Mouse (Mus musculus) monocyte, adult 5-6 weeks (primary cell): Measurements from ENCODE around the gene Hist1h2ac. TPM values are rescaled to one million over a fixed set of nuclear protein-coding genes. Genes with fewer than 3 reads are reported as not detected.
"Not testable (repeated sequence)": the region's sequence is repeated elsewhere in the genome, so short reads cannot be mapped to it uniquely, and the experiment has no call there.

Source experiments
- ATAC-seq: fragments of 153-309, 156-312 bp; replicated peaks from 2 replicates; pipeline ENCODE4 v1.8.0; 2017; ENCODE audit warnings: mild to moderate bottlenecking; ENCODE audit not compliant: low TSS enrichment, insufficient number of reproducible peaks, severe bottlenecking, poor library complexity, low FRiP score
- total RNA-seq: library from RNA; stranded (forward); fragments of 200-1000, 200-491, 200-594 nt; gene quantifications from 3 replicates; pipeline ENCODE4 v1.2.3, GENCODE M21; 2017

Gene Hist1h2ac
- total RNA-seq, 1 experiment from 2014 or later = 5.0 TPM

DNA sequence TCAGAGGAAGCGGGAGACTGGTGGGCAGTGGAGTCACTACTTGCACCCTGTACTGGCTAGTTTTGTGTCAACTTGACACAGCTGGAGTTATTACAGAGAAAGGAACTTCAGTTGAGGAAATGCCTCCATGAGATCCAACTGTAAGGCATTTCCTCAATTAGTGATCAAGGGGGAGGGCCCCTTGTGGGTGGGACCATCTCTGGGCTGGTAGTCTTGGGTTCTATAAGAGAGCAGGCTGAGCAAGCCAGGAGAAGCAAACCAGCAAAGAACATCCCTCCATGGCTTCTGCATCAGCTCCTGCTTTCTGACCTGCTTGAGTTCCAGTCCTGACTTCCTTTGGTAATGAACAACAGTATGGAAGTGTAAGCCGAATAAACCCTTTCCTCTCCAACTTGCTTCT, 19.1 kb upstream of the Hist1h2ac start:
- ATAC-seq = not testable (repeated sequence)

DNA sequence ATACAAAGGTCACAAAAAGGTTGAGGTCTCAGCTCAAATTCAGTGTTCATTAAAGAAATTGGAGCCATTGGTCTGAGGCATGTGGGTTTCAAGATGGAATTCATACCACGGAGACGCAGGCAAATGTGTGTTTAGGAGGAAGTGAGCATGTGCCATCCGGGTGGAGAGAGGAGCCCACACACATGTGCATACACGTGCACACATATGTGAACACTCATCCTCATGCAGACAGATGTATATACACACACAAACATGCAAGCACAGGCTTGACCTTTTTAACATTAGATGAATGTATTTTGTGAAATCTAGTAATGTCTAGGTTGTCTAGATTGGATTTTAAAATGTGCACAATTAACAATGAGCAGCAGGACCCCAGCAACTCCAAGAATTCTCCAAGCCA, 18.5 kb upstream of the Hist1h2ac start:
- no peak for ATAC-seq

DNA sequence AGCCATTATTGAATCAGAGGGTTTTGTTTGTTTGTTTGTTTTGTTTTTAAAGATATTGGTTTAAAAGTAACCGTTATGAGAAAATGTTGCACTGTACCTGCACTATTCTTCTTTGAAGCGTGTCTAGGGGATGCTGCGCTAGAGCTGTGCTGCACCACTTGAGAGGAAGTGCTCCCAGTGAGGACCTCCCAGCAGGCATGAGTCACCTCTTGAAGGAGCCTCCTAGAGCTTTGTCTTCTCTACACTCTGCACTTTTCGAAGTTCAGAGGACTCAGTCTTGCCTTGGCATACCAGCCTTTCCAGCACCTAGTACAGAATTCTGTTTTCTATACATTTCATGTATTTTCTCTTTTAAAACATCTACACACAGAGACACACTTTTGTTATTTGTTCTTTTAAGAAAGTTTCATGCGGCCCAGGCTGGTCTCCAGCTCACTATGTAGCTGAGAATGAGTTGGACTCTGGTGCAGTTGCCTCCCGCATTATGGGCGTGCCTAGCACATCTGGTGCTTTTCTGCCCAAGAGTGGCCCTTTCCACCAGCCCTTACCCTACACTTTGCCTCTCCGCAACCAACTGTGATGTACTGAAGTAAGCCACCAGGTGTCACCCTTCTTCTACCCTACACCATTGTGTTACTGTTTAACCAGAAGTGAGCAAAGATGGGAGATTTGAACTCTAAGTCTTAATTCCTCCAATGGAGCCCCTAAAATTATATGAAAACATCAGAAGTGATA, 17.2 kb upstream of the Hist1h2ac start:
- ATAC-seq = peak; percentile 77

DNA sequence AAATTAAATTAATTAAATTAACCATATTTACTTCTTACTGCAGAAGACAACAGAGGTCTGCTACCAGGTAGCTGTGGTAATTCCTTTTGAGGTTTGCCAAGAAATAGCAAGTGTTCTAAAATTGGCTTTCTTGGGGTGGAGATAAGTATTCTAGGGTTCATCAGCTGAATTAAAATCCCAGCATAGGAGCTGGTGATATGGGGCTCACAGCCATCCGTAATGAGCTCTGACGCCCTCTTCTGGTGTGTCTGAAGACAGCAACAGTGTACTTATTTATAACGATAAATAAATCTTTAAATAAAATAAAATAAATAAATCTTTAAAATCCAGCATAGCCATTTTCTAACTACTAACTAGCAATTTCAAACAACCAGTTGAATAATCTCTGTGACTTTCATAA, 16.0 kb upstream of the Hist1h2ac start:
- ATAC-seq = no peak

DNA sequence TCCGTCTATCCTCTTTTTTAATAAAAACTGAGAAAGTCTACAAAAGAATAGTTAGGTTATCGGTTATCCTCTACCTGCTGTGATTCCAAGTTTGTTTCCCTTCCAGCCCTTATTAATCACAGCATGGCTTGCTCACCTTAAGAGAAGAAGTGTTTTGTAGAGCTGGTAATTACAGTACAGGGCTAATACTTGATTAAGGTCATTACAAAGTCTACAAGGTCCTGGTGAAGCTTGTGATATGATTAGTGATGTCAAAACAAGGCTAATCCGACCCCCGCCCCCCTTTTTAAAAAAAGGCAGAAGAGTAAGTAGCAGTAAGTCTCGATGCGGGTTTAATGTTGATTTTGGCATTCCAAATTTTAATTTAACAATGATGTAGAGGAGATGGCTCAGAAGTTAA, 15.2 kb upstream of the Hist1h2ac start:
- no peak for ATAC-seq

DNA sequence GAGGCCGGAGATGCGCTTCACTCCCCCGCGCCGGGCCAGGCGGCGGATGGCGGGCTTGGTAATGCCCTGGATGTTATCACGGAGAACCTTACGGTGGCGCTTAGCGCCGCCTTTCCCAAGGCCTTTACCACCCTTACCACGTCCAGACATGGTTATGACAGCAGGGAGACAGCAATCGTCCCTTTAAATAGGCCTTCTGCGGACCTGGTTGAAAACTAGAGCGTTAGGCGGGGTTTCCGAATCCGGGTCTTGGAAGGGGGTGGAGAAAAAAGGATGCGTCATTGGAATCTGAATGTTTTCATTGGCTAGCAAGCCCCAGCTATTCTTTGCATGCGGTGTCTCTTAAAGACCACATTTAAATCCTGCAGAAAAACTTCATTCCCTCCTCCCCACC, 14.5 kb upstream of the Hist1h2ac start, which contains the start of gene Hist1h4c:
TSS of gene Hist1h4c (minus strand) at position 155 of the 394 bp plus-strand sequence.
- ATAC-seq = peak; percentile 89

DNA sequence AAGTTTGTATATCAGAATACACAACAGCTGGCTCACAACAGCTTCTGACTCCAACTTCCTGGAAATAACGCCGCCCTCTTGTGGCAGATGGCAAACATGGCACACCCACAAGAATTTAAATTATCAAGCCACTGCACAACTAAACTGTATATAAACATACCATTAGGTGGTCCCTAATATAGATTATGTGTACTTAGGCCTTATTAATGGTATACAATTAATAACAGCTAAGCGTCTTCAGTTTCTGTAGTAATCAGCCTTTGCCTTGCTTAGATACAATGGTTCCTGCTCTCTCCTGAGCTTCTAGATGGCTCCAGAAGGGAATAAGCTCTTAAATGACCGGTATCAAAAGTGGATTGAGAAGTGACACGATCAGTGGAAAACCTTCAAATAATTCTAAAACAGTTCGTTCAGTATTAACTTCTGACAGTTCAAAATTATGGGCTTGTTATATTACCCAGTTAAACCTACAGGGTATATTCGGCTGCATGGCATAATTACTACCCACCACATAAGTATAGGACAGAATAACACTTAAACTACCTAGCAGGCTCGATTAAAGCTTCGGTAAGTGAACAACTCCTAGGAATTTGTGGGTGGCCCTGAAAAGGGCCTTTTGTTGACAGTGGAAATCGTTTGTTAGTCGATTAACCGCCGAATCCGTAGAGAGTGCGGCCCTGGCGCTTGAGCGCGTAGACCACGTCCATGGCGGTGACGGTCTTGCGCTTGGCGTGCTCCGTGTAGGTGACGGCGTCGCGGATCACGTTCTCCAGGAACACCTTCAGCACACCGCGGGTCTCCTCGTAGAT, 13.9 kb upstream of the Hist1h2ac start:
- ATAC-seq = peak; percentile 27

DNA sequence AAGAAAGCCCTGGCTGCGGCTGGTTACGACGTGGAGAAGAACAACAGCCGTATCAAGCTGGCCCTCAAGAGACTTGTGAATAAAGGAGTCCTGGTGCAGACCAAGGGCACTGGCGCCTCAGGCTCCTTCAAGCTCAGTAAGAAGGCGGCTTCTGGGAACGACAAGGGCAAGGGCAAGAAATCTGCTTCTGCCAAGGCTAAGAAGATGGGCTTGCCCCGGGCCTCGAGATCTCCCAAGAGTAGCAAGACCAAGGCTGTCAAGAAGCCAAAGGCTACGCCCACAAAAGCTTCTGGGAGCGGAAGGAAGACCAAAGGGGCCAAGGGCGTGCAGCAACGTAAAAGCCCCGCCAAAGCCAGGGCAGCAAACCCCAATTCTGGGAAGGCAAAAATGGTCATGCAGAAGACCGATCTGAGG, 12.3 kb upstream of the Hist1h2ac start:
- ATAC-seq = no peak

DNA sequence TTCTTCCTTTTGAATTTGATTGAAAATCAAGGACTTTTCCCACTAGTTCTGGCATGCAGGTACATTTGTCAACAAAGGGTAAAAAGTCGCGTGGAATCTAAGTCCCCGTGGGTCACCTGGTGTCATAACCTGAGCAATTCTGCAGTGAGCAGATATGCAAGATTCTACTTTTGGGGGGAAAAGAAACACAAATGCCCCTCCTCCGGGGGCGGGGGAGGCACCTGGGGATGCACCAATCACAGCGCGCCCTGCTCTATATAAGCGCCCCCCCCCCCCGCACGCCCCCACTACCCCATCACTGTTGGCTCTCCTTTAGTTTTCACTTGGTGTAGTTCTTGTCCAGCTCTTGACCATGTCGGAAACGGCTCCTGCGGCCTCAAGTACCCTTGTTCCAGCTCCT, 11.8 kb upstream of the Hist1h2ac start, which contains the start of gene Hist1h1t:
TSS of gene Hist1h1t (plus strand) at position 301 of the 400 bp plus-strand sequence.
- no peak for ATAC-seq

DNA sequence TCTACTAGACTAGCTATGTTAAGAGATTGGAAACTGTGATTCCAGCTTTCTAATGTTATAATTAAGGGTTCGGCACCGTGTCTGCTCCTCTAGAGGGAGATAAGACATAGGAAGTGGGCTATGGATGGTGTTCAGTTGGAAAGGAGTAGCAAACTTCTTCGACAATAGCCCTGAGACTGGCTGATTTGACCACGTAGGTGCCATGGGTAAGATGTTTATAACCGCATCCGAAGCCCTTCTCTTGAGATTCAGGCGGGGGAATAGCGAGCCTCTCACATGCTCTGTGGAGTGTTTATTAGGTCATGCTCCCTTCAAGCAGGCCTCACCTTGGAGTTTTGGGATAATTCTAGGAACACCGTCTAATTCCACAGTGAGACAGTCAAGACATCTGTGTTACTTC, 11.2 kb upstream of the Hist1h2ac start:
- no peak for ATAC-seq

DNA sequence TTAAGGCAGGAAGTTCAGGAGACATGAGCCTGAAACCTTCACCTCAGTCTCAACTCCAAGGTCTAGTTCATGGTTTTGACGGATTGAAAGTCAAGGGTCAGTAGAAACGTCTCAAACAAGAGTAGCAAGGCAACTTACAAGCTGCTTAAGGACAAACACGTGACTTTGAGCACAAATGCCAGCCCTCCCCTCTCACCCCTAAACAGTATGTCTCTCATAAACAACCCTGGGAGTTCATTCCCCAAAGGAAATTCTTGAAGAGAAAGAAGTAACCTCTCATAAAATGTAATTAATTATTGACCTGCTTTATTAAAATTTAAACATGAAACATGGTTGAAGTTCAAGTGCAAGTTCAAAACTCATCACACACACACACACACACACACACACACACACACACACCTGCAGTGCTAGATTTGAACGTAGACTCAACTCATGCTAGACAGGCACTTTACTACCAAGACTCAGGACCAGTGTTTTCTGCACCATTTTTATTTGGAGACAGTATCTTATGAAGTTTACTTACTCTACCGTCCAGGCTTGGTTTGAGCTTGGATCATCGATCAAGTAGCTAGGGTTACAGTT, 10.2 kb upstream of the Hist1h2ac start:
- ATAC-seq = no peak

DNA sequence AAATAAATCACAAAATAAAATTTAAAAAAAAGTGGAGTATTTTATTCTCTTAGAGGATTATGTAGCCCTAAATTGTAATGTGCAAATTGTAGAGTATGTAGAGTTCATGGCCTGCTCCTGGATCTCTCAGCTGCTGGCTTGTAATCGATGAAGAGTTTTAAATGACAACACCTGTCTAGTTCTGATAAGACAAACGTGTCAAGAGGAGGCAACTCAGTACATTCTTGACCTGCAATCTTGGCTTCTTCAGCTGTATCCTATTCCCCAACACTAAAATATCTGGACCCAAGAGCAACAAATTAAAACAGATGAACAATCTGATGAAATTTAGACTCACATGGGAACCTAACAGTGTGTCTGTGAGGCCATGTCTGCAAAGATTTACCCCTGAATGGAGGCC, 5.7 kb upstream of the Hist1h2ac start:
- ATAC-seq = no peak

DNA sequence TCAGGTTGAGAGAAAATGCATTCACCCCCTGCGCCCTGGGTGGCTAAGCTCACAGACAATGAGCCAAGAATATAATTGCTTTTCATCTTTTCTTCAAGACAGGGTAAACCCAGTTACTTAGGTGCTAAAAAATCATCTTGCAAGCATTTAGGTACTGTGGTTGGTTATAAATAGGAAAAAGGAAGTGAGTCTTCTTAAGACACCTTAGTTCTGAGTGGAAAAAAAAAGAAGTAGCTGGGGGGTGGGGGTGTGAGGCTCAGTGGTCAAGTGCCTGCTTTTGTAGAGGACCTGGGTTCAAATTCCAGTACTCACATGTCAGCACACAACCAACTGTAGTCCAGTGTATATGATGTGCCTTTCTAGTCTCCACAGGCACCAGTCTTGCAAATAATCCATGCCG, 5.2 kb upstream of the Hist1h2ac start:
- ATAC-seq = no peak

DNA sequence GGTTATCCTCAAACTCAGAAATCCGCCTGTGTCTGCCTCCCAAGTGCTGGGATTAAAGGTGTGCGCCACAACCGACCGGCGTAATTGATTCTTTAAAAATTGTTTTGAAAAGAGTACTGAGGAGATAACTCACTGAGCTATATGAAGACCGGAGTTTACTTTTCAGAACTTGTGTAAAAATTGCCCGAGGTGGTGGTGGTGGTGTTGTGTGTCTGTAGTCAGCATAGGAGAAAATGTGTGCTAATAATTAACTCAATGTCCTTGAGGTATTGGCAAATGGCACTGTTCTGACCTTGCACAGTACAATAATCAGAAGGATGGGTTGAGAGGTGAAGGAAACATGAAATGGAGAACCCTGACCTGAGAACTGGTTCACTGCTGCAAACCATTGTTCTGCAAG, 4.2 kb upstream of the Hist1h2ac start:
- ATAC-seq = no peak

DNA sequence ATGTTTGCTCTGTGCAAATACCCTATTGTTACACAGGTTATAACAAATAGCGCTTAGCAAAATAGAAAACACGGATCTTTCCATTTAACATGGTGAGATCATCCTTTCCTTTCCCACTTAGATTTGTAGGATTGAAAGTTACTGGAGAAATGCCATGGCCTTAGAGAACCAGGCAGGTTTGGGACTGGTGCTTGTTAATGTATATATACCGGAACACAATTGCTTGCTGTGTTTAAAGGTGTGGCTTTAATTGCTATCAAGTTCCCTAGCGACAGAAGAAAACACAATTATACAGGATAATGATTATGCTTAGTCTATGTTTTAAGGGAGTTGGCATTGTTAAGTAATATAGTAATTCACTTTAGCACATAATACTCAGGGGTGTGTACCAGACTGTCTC, 3.4 kb upstream of the Hist1h2ac start:
- ATAC-seq = no peak

DNA sequence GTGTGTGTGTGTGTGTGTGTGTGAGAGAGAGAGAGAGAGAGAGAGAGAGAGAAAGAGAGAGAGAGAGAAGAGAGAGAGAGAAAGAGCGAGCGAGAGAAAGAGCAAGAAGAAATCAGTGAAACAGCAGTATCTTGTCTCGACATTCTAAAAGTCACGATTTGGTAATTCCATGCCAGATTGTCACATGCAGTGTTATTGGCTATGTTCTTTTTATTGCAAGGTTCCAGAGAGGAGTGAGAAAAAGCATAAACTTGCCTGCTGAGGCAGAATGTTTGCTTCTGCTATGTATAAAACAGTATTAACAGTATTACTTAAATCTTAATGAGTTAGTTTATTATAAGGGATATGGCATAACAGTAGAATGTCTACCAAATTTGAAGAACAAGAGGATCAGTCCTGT, 2.2 kb upstream of the Hist1h2ac start:
- no peak for ATAC-seq

DNA sequence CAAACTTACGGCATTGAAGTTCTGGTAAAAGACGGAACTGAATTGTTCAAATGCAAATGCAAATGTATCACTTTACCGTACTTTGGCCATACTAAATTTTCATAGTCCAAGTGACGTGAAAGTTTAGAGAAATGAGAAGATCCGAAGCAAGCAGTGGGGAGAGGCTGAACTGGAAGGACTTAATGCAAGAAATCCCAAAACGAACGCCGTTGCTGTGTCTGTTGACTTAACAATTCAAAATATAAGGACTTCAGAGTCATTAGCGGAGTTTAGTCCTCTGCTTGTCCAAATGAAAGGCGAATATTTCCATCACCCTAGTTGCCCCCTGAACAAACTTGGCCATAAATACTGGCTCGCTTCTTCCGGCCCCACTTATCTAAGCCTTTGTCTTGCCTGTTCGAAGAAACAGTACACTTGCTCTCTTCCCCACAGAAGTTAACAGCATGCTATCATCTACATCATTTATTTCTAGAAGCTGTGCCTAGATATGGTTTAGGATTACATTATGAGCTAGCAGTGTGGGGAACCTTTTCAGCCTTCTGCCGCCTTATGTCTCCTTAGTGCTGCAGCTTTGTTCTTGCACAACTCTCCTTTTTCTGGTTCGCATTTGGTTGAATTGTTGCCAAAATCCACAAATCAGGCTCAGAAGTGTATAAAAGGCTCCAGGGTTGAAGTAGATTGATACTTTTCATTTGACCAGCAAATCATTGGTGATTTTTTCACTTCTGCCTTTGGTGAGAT, 1.5 kb upstream of the Hist1h2ac start:
- ATAC-seq = 0 out of 2 replicates have a peak, but pooled peaks have one; percentile 29

DNA sequence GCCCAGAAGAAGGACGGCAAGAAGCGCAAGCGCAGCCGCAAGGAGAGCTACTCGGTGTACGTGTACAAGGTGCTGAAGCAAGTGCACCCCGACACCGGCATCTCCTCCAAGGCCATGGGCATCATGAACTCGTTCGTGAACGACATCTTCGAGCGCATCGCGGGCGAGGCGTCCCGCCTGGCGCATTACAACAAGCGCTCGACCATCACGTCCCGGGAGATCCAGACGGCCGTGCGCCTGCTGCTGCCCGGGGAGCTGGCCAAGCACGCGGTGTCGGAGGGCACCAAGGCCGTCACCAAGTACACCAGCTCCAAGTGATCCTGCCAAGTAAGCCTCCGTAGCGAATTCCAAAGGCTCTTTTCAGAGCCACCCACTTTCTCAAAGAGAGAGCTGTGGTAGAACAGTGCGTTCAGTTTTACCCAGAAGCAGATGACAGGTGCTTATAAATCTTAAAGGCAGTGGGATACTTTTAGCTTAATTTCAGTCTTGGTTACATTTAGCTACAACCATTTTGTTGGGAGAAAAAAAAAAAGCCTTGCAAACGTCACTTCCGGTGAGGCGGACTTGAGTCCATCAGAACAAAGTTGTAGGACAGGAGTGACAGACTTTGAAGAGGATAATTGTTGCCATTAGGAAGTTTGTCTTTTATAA, 672 bp upstream of the Hist1h2ac start:
- 0 out of 2 replicates have a peak, but pooled peaks have one; percentile 41 for ATAC-seq
